Mouse (Mus musculus): ENCODE measurements around the gene Leng1.
"Not testable (repeated sequence)": the region's sequence is repeated elsewhere in the genome, so short reads cannot be mapped to it uniquely, and the experiment has no call there.

Leng1 gene

DNA sequence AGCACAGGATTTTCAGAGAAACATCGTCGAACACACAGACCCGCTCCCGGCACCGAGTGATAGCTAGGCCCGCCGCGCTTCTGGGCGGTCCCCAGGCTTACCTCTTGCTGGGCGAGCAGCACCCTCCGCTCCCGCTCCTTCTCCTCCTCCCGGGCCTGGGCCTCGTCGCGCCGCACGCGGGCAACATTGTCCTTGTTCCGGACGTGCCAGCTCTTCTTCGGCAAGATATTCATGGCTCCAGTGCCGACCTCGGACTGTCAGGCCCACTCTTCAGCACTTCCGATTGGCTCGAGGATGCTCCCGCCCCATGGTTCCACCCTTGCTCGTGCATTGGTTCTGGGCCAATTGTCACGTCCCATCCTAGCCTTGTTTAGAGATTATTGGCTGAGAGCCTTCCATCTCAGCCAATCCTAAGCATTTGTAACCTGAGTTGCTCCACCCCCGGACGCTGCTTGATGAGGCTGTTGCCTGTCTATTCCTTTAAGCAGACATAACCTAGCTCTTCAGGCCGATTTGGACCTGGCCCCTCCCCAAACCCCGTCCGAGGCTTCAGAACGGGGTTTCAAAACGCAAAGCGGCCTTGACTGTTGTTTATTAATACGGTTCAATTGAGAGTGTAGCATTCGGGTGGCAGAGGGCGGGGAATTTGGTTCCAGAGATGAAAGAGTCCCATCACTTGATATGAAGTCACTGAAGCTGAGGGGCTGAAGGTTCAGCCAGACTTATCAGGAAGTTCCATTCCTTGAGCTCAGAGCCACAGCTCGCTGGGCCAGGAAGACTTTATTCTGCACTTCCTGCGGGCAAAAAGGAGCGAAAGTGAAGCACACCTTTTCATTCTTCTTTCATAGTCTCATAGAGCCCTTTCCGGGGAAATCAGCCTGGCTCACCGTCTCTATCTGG is at the start of gene Leng1:
Gene Leng1 (minus strand): TSS at position 626 of the 900 bp plus-strand sequence.
- peak; percentile 93 for DNase-seq (ENCODE audit: extremely low spot score)

DNA sequence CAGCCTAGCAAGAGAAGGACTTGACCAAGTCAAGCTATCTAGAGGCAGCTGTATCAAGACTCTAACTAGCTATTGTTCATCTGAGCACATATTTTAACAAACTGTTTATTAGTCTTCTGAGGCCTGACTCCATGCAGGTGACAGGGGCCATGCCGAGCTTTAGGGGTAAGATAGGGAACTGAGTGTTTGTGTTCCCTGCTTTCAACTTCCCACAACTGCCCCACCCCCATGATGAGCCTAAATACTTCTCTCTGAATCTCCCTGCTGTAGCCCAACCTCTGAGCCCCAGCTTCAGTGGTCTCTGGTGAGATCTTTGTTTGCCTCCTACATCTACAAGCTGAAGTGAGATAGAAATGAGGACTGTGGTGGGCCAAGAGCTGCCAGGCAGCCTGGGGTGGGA is 49.6 kb upstream of the Leng1 start:
- no peak for DNase-seq (ENCODE audit: extremely low spot score)

DNA sequence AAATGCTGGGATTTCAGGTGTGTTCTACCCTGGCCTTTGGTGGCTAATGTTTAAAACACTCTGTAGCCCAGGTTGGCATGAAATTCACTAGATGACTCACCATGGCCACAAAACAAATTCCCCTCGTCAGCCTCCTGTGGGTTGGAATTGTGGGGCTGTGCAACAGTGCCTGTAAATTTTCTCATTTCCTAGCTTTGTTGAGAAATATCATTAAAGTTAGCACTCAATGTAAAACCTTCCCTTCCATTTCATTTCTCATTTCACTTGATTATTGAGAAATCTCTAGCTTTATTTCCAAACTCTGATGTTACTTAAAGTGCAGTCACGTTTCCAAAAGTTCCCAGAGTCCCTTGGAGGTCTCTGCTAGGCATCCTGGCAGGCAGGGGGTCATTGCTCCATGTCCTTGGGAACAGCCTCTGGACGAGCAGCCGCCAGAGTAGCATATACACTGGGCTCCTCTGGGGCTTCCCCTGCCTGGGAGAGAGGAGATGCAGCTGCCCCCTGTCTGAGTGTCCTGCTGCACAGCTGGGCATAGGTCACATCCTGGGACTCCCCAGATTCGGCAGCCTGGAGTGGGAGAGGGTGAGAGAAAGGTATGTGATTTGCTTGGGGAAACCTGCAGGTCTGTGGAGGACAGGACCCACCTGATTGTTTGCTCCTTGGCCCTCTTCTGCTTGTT is 46.8 kb upstream of the Leng1 start:
- DNase-seq (ENCODE audit: extremely low spot score), result no peak

DNA sequence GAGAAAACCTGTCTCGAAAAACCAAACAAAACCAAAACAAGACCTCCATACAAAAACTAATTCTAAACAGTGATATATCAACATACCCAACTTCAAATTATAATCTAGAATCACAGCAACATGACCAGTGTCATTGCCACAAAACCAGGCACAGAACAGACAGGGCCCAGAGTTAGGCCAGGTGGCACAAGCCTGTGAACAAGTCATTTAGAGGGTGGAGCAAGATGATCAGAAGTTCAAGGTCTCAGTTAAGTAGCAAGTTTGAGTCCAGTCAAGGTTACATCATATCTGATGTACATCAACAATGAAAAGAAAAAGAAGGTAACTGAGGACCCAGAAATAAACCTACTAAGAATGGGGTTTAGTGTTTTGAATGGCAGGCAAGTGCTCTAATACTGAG is 43.4 kb upstream of the Leng1 start:
- no peak for DNase-seq (ENCODE audit: extremely low spot score)

DNA sequence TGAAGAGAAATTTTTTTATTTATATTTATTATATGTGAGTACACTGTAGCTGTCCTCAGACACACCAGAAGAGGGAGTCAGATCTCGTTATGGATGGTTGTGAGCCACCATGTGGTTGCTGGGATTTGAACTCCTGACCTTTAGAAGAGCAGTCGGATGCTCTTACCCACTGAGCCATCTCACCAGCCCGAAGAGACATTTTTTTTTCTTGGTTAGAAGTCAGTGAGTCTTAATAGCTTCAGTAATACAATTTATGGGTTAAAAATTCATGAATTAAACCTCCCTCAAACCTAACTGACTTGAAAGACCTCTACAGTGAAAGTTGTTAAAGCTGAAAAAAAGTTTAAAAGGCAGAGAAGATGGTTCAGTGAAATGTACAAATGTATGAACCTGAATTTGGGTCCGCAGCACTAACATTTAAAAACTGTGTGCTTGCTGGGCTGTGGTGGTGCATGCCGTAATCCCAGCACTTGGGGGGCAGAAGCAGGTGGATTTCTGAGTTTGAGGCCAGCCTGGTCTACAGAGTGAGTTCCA is 42.9 kb upstream of the Leng1 start:
- not testable (repeated sequence) for DNase-seq (ENCODE audit: extremely low spot score)

DNA sequence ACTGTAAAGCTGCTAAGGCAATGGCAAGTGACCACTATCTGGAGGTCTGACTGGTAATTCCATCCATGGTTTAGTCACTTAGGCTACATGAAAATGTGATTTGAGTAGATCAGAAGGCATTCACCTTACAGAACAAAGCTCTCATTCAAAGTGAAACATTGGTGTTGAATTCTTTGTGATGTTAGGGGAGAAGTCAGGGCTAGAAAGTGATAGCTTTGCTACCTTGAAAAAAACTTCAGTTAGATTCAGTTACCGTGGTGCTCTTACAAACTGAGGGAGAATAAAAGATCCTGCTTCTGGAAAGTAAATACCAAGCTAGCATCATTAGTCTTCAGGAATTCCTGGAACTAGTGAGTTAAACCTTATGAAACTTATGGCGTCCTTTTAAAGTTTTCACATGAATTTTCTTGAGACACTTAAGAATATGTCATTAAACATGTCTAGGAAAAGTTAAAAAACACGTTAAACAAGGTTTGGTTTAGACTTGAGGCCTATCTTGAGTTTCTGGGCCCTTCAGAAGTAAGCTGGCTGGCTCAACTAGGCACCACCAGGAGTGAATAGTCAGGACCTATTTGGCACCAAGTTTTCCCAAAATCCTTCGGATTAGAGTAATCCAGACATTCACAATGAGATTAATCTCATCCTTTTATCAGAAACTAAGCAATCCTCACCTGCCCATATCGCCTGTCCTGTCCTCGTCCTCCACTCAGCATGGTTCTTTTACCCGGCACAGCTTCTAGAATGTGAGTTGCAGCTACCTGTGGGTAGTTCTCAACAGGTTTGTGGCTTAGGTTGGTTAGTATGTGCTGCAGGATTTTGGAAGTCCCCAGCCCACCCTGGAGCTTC is 42.2 kb upstream of the Leng1 start:
- peak; percentile 75 for DNase-seq (ENCODE audit: extremely low spot score)

DNA sequence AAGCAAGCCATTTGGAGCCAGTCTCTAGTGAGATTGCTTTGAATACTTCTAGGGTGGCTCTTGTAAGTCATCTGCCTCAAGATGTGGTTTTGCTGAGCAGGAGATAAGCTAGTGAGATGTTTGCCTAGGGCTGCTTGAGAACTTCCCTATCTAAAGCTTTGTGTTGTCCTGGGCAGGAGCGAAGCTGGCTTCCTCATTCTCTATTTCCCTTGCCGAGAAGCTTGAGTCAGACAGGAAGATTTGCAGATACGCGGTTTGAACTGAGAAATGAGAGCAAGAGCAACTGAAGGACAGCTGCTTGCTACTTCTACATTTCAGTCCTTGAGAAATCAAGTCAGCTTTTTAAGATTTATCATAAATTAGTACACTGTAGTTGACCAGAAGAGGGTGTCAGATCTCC is 41.4 kb upstream of the Leng1 start:
- no peak for DNase-seq (ENCODE audit: extremely low spot score)

DNA sequence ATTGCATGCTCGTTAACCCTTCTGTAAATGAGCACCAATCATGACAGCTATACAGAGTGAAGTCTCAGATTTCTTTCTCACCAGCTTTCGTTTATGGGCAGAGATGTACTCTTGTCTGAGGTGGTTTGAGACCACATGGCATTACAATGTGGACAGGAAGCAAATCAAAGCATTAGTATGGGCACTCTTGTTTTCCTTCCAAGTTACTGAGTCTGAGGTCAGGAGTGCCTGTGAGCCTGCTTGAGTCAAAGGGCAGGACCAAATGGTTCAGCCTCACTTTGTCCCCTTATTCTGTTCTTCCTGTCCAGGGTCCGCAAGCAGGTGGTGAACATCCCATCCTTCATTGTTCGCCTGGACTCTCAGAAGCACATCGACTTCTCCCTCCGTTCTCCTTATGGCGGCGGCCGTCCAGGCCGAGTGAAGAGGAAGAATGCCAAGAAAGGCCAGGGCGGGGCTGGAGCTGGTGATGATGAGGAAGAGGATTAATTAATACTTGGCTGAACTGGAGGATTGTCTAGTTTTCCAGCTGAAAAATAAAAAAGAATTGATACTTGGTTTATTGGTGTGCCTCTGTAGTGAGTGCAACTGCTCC is 40.8 kb upstream of the Leng1 start:
- no peak for DNase-seq (ENCODE audit: extremely low spot score)

DNA sequence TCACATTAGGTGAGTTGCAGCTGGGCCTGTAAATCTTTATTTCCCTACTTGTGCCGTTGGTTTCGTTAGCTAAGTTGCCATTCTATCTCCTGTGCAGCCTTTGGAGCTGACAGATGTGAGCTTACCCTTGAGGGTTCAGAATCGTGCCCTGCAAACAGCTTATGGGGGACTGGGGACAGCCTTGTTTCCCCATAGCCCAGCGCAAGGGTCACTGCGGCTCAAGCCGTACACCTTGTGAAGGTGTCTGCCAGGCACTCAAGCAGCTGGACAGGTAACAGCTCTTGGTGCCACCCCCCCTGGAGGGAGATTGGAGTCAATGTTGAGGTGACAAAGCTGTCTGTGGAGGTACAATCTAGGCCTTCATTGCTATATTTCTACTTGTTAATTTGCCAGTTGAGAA is 40.3 kb upstream of the Leng1 start:
- DNase-seq (ENCODE audit: extremely low spot score), result no peak

DNA sequence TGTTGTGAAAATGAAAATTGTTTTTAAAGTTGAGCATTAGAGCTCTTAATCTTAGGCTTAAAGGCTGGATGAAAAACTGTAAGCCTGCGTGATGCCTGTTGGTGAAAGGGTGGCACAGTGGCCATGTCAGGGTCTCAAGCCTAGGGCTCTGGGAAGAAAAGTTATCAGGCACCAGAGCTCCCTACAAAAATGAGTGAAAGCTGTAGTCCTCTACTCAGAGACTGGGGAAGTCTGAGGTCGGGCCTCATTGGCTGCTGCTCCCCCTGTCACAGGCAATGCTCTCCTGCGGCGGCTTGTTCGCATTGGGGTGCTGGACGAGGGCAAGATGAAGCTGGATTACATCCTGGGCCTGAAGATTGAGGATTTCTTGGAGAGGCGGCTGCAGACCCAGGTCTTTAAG is 39.8 kb upstream of the Leng1 start:
- not testable (repeated sequence) for DNase-seq (ENCODE audit: extremely low spot score)

DNA sequence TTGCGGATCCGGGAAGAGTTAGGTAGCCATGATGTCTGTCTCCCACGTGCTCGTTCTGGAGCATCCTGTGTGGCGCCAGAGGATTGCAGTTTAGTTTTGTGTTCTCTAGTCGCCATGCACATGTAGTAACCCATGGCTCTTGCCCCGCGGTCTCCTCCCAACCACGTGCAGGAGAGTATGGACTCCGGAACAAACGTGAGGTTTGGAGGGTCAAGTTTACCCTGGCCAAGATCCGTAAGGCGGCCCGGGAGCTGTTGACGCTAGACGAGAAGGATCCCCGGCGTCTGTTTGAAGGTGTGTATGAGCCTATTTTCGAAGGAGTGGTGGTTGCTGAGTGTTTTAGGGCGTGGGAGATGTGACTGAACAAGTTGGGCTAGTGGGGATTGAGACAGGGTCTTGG is 38.8 kb upstream of the Leng1 start:
- DNase-seq (ENCODE audit: extremely low spot score), result no peak

DNA sequence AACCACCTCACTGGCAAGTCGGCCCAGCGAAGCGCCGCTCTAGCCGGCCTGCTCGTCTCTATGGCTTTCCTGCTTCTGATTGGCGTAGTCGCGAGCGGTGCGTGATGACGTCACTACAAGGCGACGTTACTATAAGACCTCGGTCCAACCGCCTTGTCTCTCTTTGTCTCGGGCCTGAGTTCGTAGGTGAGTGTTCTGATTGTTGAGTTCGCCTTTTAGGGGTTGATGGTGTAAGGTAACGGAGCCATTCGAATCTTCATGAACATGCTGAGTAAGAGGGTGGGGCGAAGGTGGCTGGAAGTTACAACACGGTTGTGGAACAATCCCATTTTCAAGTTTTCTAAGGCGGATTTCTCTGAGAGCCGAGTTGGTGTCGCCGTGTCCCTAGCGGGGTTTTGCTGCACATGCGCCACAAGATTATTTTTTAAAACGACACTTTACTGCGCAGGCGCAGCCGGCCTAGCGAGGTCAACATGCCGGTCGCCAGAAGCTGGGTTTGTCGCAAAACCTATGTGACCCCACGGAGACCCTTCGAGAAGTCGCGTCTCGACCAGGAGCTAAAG is 38.3 kb upstream of the Leng1 start, which contains the start of gene Rps9:
Gene Rps9 (plus strand): TSS at position 115 of the 563 bp plus-strand sequence.
- DNase-seq (ENCODE audit: extremely low spot score), result peak; percentile 96

DNA sequence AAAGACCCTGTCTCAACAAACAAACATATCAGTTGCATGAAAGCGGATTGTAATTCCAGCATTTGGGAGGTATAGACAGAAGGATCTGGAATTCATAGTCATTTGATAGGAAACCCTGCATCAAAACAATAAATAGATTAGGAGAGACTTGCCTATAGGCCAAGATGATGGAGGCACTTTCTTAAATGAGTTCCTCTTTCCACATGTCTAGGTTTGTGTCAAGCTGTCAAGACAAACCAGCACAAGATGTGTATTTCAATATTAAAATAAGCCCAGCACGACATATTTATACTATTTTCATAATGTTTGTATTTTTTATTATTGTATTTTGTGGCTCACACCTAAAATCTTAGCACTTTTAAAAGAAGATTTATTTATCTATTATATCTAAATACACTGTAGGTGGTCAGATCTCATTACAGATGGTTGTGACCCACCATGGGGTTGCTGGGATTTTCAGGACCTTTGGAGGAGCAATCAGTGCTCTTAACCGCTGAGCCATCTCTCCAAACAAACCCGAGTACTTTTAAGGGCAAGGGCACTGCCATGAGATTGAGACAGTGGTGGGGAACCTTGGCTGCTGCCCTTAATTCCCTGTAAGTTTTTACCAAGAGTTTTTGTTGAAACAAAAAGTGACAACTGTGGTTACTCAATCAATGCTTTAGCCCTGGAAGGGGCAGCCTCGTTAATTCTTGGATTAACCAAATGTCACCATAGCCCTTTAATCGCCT is 37.7 kb upstream of the Leng1 start:
- DNase-seq (ENCODE audit: extremely low spot score), result no peak

DNA sequence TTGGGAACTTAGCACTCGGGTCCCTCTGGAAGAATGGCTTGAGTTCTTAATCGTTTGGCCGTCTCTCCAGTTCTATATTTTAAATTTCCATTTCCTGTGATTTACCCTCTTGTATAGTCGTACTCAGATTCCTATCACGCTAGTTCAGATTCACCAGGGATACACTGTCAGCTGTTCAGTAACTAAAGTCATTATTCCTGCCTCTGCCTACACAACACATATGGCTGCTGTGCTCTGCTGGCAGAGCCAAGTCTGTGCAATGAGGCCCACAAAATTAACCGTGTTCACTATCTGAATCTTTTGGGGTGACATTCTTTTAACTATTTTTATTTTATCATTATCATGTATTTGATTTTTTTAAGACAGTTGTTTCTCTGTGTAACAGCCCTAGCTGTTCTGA is 32.8 kb upstream of the Leng1 start:
- no peak for DNase-seq (ENCODE audit: extremely low spot score)

DNA sequence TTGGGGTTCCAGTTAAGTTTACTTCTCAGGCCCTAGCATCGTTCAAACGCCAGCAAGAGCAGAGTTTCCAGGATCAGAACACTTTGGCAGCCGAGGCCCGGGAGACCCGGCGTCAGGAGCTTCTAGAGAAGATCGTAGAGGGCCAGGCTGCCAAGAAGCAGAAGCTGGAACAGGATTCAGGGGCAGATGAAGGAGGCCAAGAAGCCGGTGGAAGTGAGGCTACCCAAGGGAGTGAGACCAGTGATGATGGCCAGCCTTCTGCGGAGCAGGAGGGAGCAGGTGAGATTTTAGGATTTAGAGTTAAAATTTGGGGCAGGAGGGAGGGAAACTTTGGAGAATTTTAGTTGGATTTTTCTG is 29.3 kb upstream of the Leng1 start:
- not testable (repeated sequence) for DNase-seq (ENCODE audit: extremely low spot score)

DNA sequence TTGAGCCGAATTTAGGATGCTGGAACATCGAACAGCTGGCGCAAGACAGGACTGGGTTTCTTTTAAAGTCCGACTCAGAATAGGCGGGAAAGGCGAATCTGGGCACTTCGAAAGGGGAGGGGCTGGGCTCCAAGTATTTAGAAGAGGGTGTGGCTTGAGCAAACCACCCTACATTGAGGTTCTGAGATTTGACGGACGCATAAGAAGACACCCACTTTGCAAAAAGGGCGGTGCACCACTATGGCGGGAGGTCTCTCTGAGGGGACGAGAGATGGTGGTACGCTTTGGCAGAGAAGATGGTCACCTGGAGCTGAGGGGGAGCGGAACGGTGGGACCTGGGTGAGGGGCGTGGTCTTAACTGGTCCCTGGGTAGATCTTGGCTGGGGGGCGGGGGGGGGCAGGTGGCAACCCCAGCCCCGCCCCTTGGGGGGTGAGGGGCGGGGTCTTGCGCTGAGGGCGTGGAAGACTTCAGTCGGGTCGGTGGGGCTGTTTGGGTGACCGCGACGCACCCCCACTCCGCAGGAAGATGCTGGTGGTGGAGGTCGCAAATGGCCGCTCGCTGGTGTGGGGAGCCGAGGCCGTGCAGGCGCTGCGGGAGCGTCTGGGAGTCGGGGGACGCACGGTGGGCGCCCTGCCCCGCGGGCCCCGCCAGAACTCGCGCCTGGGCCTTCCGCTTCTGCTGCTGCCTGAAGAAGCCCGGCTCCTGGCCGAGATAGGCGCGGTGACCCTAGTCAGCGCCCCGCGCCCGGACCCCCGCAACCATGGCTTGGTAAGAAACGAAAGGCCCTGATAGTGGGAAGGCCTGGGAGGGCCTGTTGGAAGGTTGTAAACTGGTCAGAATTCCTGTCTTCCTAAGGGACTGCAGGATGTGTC is 28.7 kb upstream of the Leng1 start:
- peak; percentile 87 for DNase-seq (ENCODE audit: extremely low spot score)

DNA sequence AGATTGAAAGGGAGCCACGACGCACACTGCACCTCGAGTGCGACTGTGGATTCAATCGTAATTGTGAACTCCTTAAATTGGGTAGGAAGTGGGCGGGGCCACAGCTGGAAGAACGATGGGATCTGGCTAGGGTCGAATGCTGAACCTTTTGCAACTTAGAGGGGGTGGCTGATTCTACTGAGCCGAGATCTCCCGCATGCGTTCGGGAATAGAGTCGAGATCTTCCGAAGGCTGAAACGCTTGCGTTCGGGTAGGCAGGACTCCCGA is 28.1 kb upstream of the Leng1 start:
- DNase-seq (ENCODE audit: extremely low spot score), result no peak

DNA sequence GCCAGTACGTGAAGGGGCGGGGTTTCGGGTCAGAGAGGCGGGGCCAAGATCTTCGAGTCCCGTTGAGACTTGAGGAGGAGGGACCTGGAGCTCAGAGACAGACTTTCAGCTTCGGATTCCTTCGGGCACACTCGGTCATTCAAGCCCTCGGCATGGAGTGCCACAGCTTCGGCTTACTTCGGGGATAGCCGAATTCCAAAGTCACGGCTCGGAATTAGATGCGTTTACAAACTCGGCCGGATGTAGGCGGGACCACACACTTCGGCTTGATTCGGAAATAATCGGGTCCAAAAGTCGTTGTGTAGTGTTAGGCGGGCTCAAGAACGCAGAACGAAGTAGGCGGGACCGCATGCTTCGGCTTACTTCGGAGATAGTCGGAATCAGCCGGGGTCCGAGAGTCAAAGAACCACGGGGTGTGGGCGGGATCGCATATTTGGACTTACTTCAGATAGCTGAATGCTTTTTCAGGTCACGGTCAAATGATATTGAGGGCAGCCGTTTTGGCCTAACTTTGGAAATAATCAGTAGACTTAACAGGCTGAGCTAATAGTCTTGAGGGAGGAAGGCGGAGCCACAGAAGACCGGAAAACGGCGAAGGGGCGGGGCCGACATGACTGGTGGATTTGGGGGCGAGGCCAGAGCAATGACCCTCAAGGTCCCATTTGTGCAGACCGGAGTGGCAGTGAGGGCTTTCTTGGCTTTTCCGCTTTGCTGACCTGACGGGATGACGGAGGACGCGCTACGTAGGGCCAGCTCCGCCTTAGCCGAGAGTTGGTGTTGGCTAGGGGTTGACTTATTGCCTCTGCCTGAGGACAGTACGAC is 27.6 kb upstream of the Leng1 start, which contains the start of gene Mboat7:
Gene Mboat7 (minus strand): TSS at position 537 of the 822 bp plus-strand sequence.
- peak; percentile 96 for DNase-seq (ENCODE audit: extremely low spot score)

Measured in embryo, embryonic 9.5 days (tissue).